Mouse (Mus musculus) megakaryocyte, embryonic 14.5 days (primary cell): ENCODE measurements at regions not wholly inside any gene's neighbourhood (a gene's known extent, or its start where the extent isn't known, plus 50 kb on each side); places are given as distances from the start of the nearest gene placed in this dataset.

ENCODE experiments used
- H3K27me3 ChIP-seq: replicated peaks from 2 replicates; pipeline ENCODE3; 2012; ENCODE audit warnings: inconsistent platforms
- H3K36me3 ChIP-seq: replicated peaks from 2 replicates; pipeline ENCODE3; 2012; ENCODE audit warnings: low read length, inconsistent platforms, mixed read lengths
- H3K4me1 ChIP-seq: 2 replicates; pipeline ENCODE4 v1.6.1; 2012; ENCODE audit warnings: inconsistent platforms
- H3K4me3 ChIP-seq: replicated peaks from 2 replicates; pipeline ENCODE3; 2012; ENCODE audit warnings: moderate library complexity, mild to moderate bottlenecking, inconsistent platforms
- H3K9me3 ChIP-seq: 2 replicates; pipeline ENCODE4 v1.6.1; 2012; ENCODE audit warnings: inconsistent platforms
- FLI1 ChIP-seq: IDR thresholded peaks from 2 replicates; pipeline ENCODE4 v1.6.1; 2012; ENCODE audit warnings: low read length, inconsistent platforms, mixed read lengths
- GATA1 ChIP-seq: IDR thresholded peaks from 3 replicates; pipeline ENCODE4 v1.6.1; 2012; ENCODE audit warnings: mixed read lengths, low read length, inconsistent platforms, borderline replicate concordance

- H3K36me3 ChIP-seq: peaks cover 7% of the 10 kb centered on the region
- no peak for TF ChIP-seq FLI1
- TF ChIP-seq GATA1: no peak
- no peaks in the 10 kb centered on the region for H3K27me3 ChIP-seq
- H3K9me3 ChIP-seq: peaks cover 6% of the 10 kb centered on the region
- no peak overlapping the region for H3K4me3 ChIP-seq
- peaks cover 93% of the 10 kb centered on the region for H3K4me1 ChIP-seq
These were observed 364.5 kb upstream of the Thbs1 start for GRCm38 (mm10) chr2:117747136-117747535.

DNA sequence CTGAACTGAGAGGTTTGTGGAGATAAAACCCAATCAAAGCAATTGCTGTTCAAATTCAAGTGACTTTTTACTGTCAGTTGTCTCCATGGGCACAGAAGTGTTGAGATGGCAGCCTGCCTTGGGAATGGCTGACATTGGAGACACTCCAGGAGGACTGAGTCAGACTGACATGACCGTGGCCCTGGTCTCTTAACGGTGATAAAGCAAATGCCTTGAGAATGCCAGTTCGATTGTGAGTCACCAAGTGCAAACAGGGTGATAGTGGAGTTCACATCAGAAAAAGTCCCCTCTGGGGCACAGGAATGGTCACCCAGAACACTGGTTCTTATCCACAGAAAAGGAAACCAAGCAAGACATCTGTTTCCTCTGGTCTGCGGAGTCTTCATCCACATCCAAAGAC is 362.8 kb upstream of the Thbs1 start:
- Histone ChIP-seq H3K9me3 (peaks cover 6% of the 10 kb centered on the region), H3K36me3 (peaks cover 11% of the 10 kb centered on the region), H3K27me3 (no peaks in the 10 kb centered on the region), H3K4me3 (peak overlapping the region; percentile 55), H3K4me1 (peaks cover 75% of the 10 kb centered on the region)
- peak; percentile 68; the same call in 1 of the 3 replicates for TF ChIP-seq GATA1
- TF ChIP-seq FLI1: peak; percentile 26; the same call in 1 of the 2 replicates

- Histone ChIP-seq H3K4me3 (no peak overlapping the region), H3K36me3 (no peaks in the 10 kb centered on the region), H3K4me1 (peaks cover 9% of the 10 kb centered on the region; the same call in 1 of the 2 replicates), H3K9me3 (no peaks in the 10 kb centered on the region), H3K27me3 (no peaks in the 10 kb centered on the region)
- TF ChIP-seq FLI1 (no peak), GATA1 (no peak)
These were observed 352.1 kb upstream of the Thbs1 start for GRCm38 (mm10) chr2:117759491-117760013.

DNA sequence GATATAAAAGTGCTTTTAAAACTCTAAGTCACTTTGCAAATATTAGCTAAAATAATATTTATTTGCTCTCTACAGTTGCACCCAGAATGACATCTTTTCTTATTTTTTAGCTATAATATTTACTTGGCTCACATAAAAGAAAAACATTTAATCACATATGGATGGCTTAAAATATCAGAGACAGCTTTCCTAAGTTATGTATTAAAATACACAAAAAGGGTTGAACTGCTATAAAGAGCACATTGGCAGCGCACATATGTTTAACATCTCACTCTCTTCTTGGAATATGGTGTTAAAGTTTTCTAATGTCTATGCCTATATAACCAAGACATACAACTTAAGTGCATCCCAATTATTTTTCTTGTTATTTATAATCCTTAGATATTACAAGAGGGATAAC is 348.0 kb upstream of the Thbs1 start:
- TF ChIP-seq GATA1: no peak
- no peak for TF ChIP-seq FLI1
- Histone ChIP-seq H3K4me1 (peaks cover 5% of the 10 kb centered on the region; the same call in 1 of the 2 replicates), H3K9me3 (no peaks in the 10 kb centered on the region), H3K36me3 (no peaks in the 10 kb centered on the region), H3K4me3 (no peak overlapping the region), H3K27me3 (no peaks in the 10 kb centered on the region)

- Histone ChIP-seq H3K9me3 (no peaks in the 10 kb centered on the region), H3K36me3 (no peaks in the 10 kb centered on the region), H3K4me3 (no peak overlapping the region), H3K27me3 (no peaks in the 10 kb centered on the region), H3K4me1 (peaks cover 8% of the 10 kb centered on the region)
- no peak for TF ChIP-seq GATA1
- TF ChIP-seq FLI1: no peak
These were observed 346.1 kb upstream of the Thbs1 start for GRCm38 (mm10) chr2:117765572-117765971.

GRCm38 (mm10) chr2:117766450-117766849 is 345.2 kb upstream of the Thbs1 start:
- Histone ChIP-seq H3K36me3 (no peaks in the 10 kb centered on the region), H3K4me1 (peaks cover 8% of the 10 kb centered on the region), H3K9me3 (no peaks in the 10 kb centered on the region), H3K4me3 (no peak overlapping the region), H3K27me3 (no peaks in the 10 kb centered on the region)
- no peak for TF ChIP-seq GATA1
- no peak for TF ChIP-seq FLI1

GRCm38 (mm10) chr2:117769402-117770114 is 342.1 kb upstream of the Thbs1 start:
- Histone ChIP-seq H3K4me1 (peaks cover 4% of the 10 kb centered on the region), H3K36me3 (no peaks in the 10 kb centered on the region), H3K27me3 (no peaks in the 10 kb centered on the region), H3K9me3 (no peaks in the 10 kb centered on the region), H3K4me3 (no peak overlapping the region)
- no peak for TF ChIP-seq GATA1
- TF ChIP-seq FLI1: no peak

DNA sequence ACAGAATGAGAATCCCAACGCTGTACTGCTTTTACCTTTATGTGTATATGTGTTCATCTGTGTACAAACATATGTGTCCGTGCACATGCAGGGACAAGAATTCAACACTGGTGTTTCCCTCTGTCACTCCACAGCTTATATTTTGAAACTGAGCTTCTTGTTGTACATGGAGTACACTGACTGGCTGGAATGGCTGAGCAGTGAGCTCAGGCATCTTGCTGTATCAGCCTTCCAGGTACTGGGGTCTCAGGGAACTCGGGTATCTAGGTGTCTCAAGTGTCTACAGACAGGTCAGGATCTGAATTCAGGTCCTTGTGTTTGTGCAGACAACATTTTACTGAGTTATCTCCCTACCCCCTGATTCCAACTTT is 341.6 kb upstream of the Thbs1 start:
- Histone ChIP-seq H3K36me3 (no peaks in the 10 kb centered on the region), H3K27me3 (no peaks in the 10 kb centered on the region), H3K9me3 (no peaks in the 10 kb centered on the region), H3K4me1 (peaks cover 4% of the 10 kb centered on the region), H3K4me3 (no peak overlapping the region)
- no peak for TF ChIP-seq GATA1
- TF ChIP-seq FLI1: no peak

- peak overlapping the region; percentile 7 for H3K4me3 ChIP-seq
- no peak for TF ChIP-seq FLI1
- no peak for TF ChIP-seq GATA1
- no peaks in the 10 kb centered on the region for H3K9me3 ChIP-seq
- H3K27me3 ChIP-seq: no peaks in the 10 kb centered on the region
- peaks cover 36% of the 10 kb centered on the region for H3K4me1 ChIP-seq
- H3K36me3 ChIP-seq: no peaks in the 10 kb centered on the region
These were observed 331.4 kb upstream of the Thbs1 start for GRCm38 (mm10) chr2:117780287-117780686.

GRCm38 (mm10) chr2:117780816-117781215 is 330.9 kb upstream of the Thbs1 start:
- no peaks in the 10 kb centered on the region for H3K9me3 ChIP-seq
- H3K36me3 ChIP-seq: no peaks in the 10 kb centered on the region
- H3K4me3 ChIP-seq: peak overlapping the region; percentile 14
- H3K4me1 ChIP-seq: peaks cover 37% of the 10 kb centered on the region
- TF ChIP-seq GATA1 (no peak), FLI1 (no peak)
- no peaks in the 10 kb centered on the region for H3K27me3 ChIP-seq
